Mouse (Mus musculus): Measurements from ENCODE around the gene Zfp853.

DNA sequence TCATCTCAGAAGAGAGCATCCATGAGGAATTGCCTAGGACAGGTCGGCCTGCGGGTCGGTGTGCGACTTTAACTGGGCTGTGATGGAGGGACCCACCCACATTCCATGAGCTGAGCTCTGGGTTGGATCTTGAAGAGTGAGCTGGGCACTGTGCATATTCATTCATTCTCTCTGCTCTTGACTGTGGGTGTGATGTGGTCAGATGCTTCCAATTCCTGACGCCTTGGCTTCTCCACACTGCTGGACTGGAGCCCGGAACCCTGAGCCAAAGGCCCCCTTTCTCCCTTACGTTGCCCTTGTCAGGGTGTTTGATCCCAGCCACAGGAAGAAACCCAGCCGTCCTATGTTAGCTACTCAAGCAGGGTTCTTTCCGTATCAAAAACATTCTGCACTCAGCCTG lies 4.6 kb upstream of the Zfp853 start:
- TF ChIP-seq CTCF (IDR thresholded peaks at IDR 0.05) (no peak), EP300 (IDR thresholded peaks at IDR 0.05) (no peak)

Measured in lung, postnatal 0 days (tissue).